Mouse (Mus musculus) left cerebral cortex, adult 9 months (tissue): Measurements from ENCODE around the gene Xpot.

Experiments
- DNase-seq, 2 experiments: peaks; one replicate each; pipeline ENCODE4 v3.0.0; 2022; ENCODE audit warnings: low spot score in 2 of 2

Gene Xpot

GRCm38 (mm10) chr10:121622431-121622830 is 3.7 kb downstream of the Xpot start:
- DNase-seq: no peak

GRCm38 (mm10) chr10:121615935-121616334 is 10.2 kb downstream of the Xpot start:
- no peak for DNase-seq

- no peak for DNase-seq
Measured at GRCm38 (mm10) chr10:121615146-121615870, 10.8 kb downstream of the Xpot start.

- no peak for DNase-seq
Measured at GRCm38 (mm10) chr10:121613570-121613969, 12.6 kb downstream of the Xpot start.

- DNase-seq: no peak
Measured at GRCm38 (mm10) chr10:121612448-121612847, 13.7 kb downstream of the Xpot start.

GRCm38 (mm10) chr10:121611587-121611986 is 14.5 kb downstream of the Xpot start:
- DNase-seq: no peak

GRCm38 (mm10) chr10:121608177-121608576 is 18.0 kb downstream of the Xpot start:
- no peak for DNase-seq

GRCm38 (mm10) chr10:121604632-121605344 is 21.3 kb downstream of the Xpot start:
- DNase-seq: no peak

- no peak for DNase-seq
Measured at GRCm38 (mm10) chr10:121603556-121603955, 22.6 kb downstream of the Xpot start.

GRCm38 (mm10) chr10:121601272-121601671 is 24.9 kb downstream of the Xpot start:
- DNase-seq: no peak

- no peak for DNase-seq
Measured at GRCm38 (mm10) chr10:121596580-121596979, 29.6 kb downstream of the Xpot start.

- peak in 1 of 2 experiments; percentile 33 for DNase-seq
Measured at GRCm38 (mm10) chr10:121591106-121591505, 35.0 kb downstream of the Xpot start.

- DNase-seq: no peak
Measured at GRCm38 (mm10) chr10:121587371-121587840, 38.7 kb downstream of the Xpot start.

GRCm38 (mm10) chr10:121586675-121587370 is 39.3 kb downstream of the Xpot start, which contains the start of gene Tbk1:
Gene Tbk1, minus strand, starts transcription at chr10:121586787.
- peak; percentile 83 to 91 for DNase-seq

GRCm38 (mm10) chr10:121585791-121586642 is 40.1 kb downstream of the Xpot start:
- DNase-seq: peak in 1 of 2 experiments; percentile 18

GRCm38 (mm10) chr10:121585056-121585790 is 40.9 kb downstream of the Xpot start:
- no peak for DNase-seq

GRCm38 (mm10) chr10:121584033-121584432 is 42.1 kb downstream of the Xpot start:
- DNase-seq: no peak

GRCm38 (mm10) chr10:121583016-121583415 is 43.1 kb downstream of the Xpot start:
- no peak for DNase-seq

GRCm38 (mm10) chr10:121582287-121582686 is 43.8 kb downstream of the Xpot start:
- DNase-seq: no peak

GRCm38 (mm10) chr10:121581405-121581804 is 44.7 kb downstream of the Xpot start:
- DNase-seq: no peak

GRCm38 (mm10) chr10:121580381-121580780 is 45.8 kb downstream of the Xpot start:
- no peak for DNase-seq
